Mouse (Mus musculus) kidney, postnatal 0 days (tissue): ENCODE measurements around the gene Arhgdib. TPM values are rescaled to one million over a fixed set of nuclear protein-coding genes. Genes with fewer than 3 reads are reported as not detected.
"Not testable (repeated sequence)": the region's sequence is repeated elsewhere in the genome, so short reads cannot be mapped to it uniquely, and the experiment has no call there.

Experiments used
- ATAC-seq: fragments of 200-750 bp; cut with Nextera tagmentation; replicated peaks from 2 replicates; pipeline ENCODE4 v1.8.0; 2017; ENCODE audit warnings: low read depth, moderate number of reproducible peaks, moderate TSS enrichment, moderate library complexity; ENCODE audit not compliant: low FRiP score
- DNase-seq: peaks from one replicate; pipeline ENCODE4 v3.0.0-alpha.2; 2016; ENCODE audit warnings: low spot score
- H3K27ac ChIP-seq: fragments of 300-500 bp; sonication (generic); 2 replicates; pipeline ENCODE4 v1.5.1; 2014; ENCODE audit warnings: mild to moderate bottlenecking
- H3K27me3 ChIP-seq: fragments of 300-500 bp; sonication (generic); 2 replicates; pipeline ENCODE4 v1.6.1; 2014; ENCODE audit warnings: low read length, mixed read lengths; ENCODE audit not compliant: insufficient read depth
- H3K36me3 ChIP-seq: fragments of 300-500 bp; sonication (generic); 2 replicates; pipeline ENCODE4 v1.6.1; 2014; ENCODE audit warnings: low read length, mixed read lengths; ENCODE audit not compliant: insufficient read depth
- H3K4me1 ChIP-seq: fragments of 300-500 bp; sonication (generic); replicated peaks from 2 replicates; pipeline ENCODE4 v1.6.1; 2014; ENCODE audit warnings: antibody characterized with exemption, low read length, mixed read lengths; ENCODE audit not compliant: insufficient read depth
- H3K4me2 ChIP-seq: fragments of 300-500 bp; sonication (generic); 2 replicates; pipeline ENCODE4 v1.6.1; 2014; ENCODE audit warnings: mild to moderate bottlenecking, low read length, moderate library complexity, mixed read lengths
- H3K4me3 ChIP-seq: fragments of 300-500 bp; sonication (generic); replicated peaks from 2 replicates; pipeline ENCODE4 v1.5.1; 2014; ENCODE audit warnings: low read depth, low read length
- H3K9ac ChIP-seq: fragments of 300-500 bp; sonication (generic); 2 replicates; pipeline ENCODE4 v1.6.1; 2014; ENCODE audit warnings: low read depth, low read length
- H3K9me3 ChIP-seq: fragments of 300-500 bp; sonication (generic); replicated peaks from 2 replicates; pipeline ENCODE4 v1.6.1; 2016; ENCODE audit warnings: low read length, inconsistent platforms, mixed read lengths
- CTCF ChIP-seq: IDR thresholded peaks from 2 replicates; pipeline ENCODE4 v1.5.1; 2016; ENCODE audit warnings: antibody characterized with exemption, low read depth, mild to moderate bottlenecking, moderate library complexity
- whole genome bisulfite sequencing: fragments of 180-500 bp; shearing (Covaris S2); extraction: QIAGEN DNeasy Blood & Tissue Kit; methylation state at CpG from one replicate; pipeline ENCODE4 v1.1.7; 2014; 5-methylcytosine and 5-hydroxymethylcytosine counted together
- polyA plus RNA-seq: library from polyadenylated mRNA; unstranded; fragments of >200 nt; fragmentation: Nextera tagmentation; extraction: Ambion mirVana; gene quantifications from 2 replicates; pipeline ENCODE4 v1.2.1, GENCODE M21; 2015

Gene Arhgdib
- polyA plus RNA-seq, 1 experiment from 2014 or later, result 106 TPM

GRCm38 (mm10) chr6:136983201-136983600 is 41.5 kb upstream of the Arhgdib start:
- ATAC-seq, result no peak
- Histone ChIP-seq H3K36me3 (no peaks in the 10 kb centered on the region), H3K9ac (no peak overlapping the region), H3K4me3 (no peak overlapping the region), H3K9me3 (no peaks in the 10 kb centered on the region), H3K27me3 (no peaks in the 10 kb centered on the region), H3K4me2 (no peak overlapping the region), H3K27ac (no peak overlapping the region), H3K4me1 (0 out of 2 replicates have a peak, but pooled peaks cover 6% of the 10 kb centered on the region)
- 68% methylated on average over 7 of the region's 7 CpGs for WGBS
- DNase-seq, result no peak
- TF ChIP-seq CTCF, result no peak

- Histone ChIP-seq H3K9ac (no peak overlapping the region), H3K27ac (no peak overlapping the region), H3K4me1 (0 out of 2 replicates have a peak, but pooled peaks cover 6% of the 10 kb centered on the region), H3K4me2 (no peak overlapping the region), H3K27me3 (no peaks in the 10 kb centered on the region), H3K9me3 (no peaks in the 10 kb centered on the region), H3K4me3 (no peak overlapping the region), H3K36me3 (no peaks in the 10 kb centered on the region)
- TF ChIP-seq CTCF, result no peak
- DNase-seq (no peak), ATAC-seq (peak; percentile 37; the same call in 1 of the 2 replicates)
- WGBS, result 64% methylated on average over 6 of the region's 6 CpGs
These were observed 40.9 kb upstream of the Arhgdib start for GRCm38 (mm10) chr6:136982581-136982980.

- H3K4me1 ChIP-seq, result 0 out of 2 replicates have a peak, but pooled peaks cover 6% of the 10 kb centered on the region
- H3K36me3 ChIP-seq, result no peaks in the 10 kb centered on the region
- DNase-seq (peak; percentile 92), ATAC-seq (peak; percentile 73; the same call in 1 of the 2 replicates)
- H3K4me3 ChIP-seq, result no peak overlapping the region
- H3K9me3 ChIP-seq, result no peaks in the 10 kb centered on the region
- H3K9ac ChIP-seq, result 0 out of 2 replicates have a peak overlapping the region, but pooled peaks have one; percentile 28
- H3K27ac ChIP-seq, result peak overlapping the region; percentile 62; the same call in 1 of the 2 replicates
- H3K4me2 ChIP-seq, result peak overlapping the region; percentile 36; the same call in 1 of the 2 replicates
- peak; percentile 81 for TF ChIP-seq CTCF
- 17% methylated on average over 3 of the region's 3 CpGs for WGBS
- no peaks in the 10 kb centered on the region for H3K27me3 ChIP-seq
These were observed 38.6 kb upstream of the Arhgdib start for GRCm38 (mm10) chr6:136980331-136980746.

GRCm38 (mm10) chr6:136979274-136980082 is 37.8 kb upstream of the Arhgdib start:
- ATAC-seq, result no peak
- TF ChIP-seq CTCF, result no peak
- DNase-seq, result no peak
- no peak overlapping the region for H3K4me3 ChIP-seq
- no peak overlapping the region for H3K9ac ChIP-seq
- H3K36me3 ChIP-seq, result no peaks in the 10 kb centered on the region
- no peaks in the 10 kb centered on the region for H3K27me3 ChIP-seq
- no peaks in the 10 kb centered on the region for H3K9me3 ChIP-seq
- no peak overlapping the region for H3K4me2 ChIP-seq
- peak overlapping the region; percentile 62; the same call in 1 of the 2 replicates for H3K27ac ChIP-seq
- H3K4me1 ChIP-seq, result 0 out of 2 replicates have a peak, but pooled peaks cover 6% of the 10 kb centered on the region
- 83% methylated on average over 23 of the region's 23 CpGs for WGBS

GRCm38 (mm10) chr6:136968877-136969276 is 27.2 kb upstream of the Arhgdib start:
- not testable (repeated sequence) for H3K4me2 ChIP-seq, H3K27ac ChIP-seq, H3K9me3 ChIP-seq, ATAC-seq, H3K4me1 ChIP-seq, H3K36me3 ChIP-seq, H3K9ac ChIP-seq, H3K27me3 ChIP-seq, H3K4me3 ChIP-seq
- TF ChIP-seq CTCF, result peak; percentile 71
- peak; percentile 92 for DNase-seq
- 26% methylated on average over 4 of the region's 4 CpGs for WGBS

- Histone ChIP-seq H3K9me3 (no peaks in the 10 kb centered on the region), H3K27ac (no peak overlapping the region), H3K4me3 (no peak overlapping the region), H3K4me1 (peaks cover 3% of the 10 kb centered on the region; the same call in 1 of the 2 replicates), H3K27me3 (no peaks in the 10 kb centered on the region), H3K4me2 (no peak overlapping the region), H3K36me3 (no peaks in the 10 kb centered on the region), H3K9ac (no peak overlapping the region)
- no peak for ATAC-seq
- DNase-seq, result no peak
- no peak for TF ChIP-seq CTCF
- WGBS, result 69% methylated on average over 4 of the region's 4 CpGs
These were observed 25.8 kb upstream of the Arhgdib start for GRCm38 (mm10) chr6:136967466-136967865.
